Mouse (Mus musculus): Measurements from ENCODE around the gene Efhb. TPM values are rescaled to one million over a fixed set of nuclear protein-coding genes. Genes with fewer than 3 reads are reported as not detected.
A peak's percentile ranks its signal among the peaks of the same experiment; 100 is the strongest.

Efhb gene
- polyA plus RNA-seq, 1 experiment from 2014 or later, result 0.11 TPM

GRCm38 (mm10) chr17:53480433-53480832 is 17.3 kb upstream of the Efhb start:
- no peaks in the 10 kb centered on the region for H3K27me3 ChIP-seq (ENCODE audit: insufficient read depth, low read length)
- DNase-seq, result no peak
- no peak for ATAC-seq
- H3K4me1 ChIP-seq (ENCODE audit: insufficient read depth), result peaks cover 23% of the 10 kb centered on the region
- peak overlapping the region; percentile 88 for H3K4me2 ChIP-seq (ENCODE audit: low read depth, low read length)
- peaks cover 13% of the 10 kb centered on the region for H3K36me3 ChIP-seq (replicated peaks; ENCODE audit: insufficient read depth, low read length)
- H3K9ac ChIP-seq (replicated peaks), result peak overlapping the region; percentile 98
- peak overlapping the region; percentile 100 for H3K4me3 ChIP-seq (ENCODE audit: low read depth, low read length)
- no peaks in the 10 kb centered on the region for H3K9me3 ChIP-seq (ENCODE audit: low read length)
- peak overlapping the region; percentile 100; the same call in 1 of the 2 replicates for H3K27ac ChIP-seq (ENCODE audit: low read depth)
- WGBS (ENCODE audit: insufficient replicate concordance), result 49% methylated on average over 7 of the region's 7 CpGs
- no peak for TF ChIP-seq CTCF (IDR thresholded peaks at IDR 0.05; ENCODE audit: low read depth)
- TF ChIP-seq EP300 (IDR thresholded peaks at IDR 0.05; ENCODE audit: low read depth), result no peak

GRCm38 (mm10) chr17:53479604-53480041 is 16.5 kb upstream of the Efhb start:
- Histone ChIP-seq H3K4me1 (ENCODE audit: insufficient read depth) (peaks cover 23% of the 10 kb centered on the region), H3K27me3 (ENCODE audit: insufficient read depth, low read length) (no peaks in the 10 kb centered on the region), H3K4me2 (ENCODE audit: low read depth, low read length) (peak overlapping the region; percentile 88), H3K9ac (replicated peaks) (peak overlapping the region; percentile 98), H3K4me3 (ENCODE audit: low read depth, low read length) (peak overlapping the region; percentile 100), H3K27ac (ENCODE audit: low read depth) (peak overlapping the region; percentile 100), H3K36me3 (replicated peaks; ENCODE audit: insufficient read depth, low read length) (peaks cover 9% of the 10 kb centered on the region), H3K9me3 (ENCODE audit: low read length) (no peaks in the 10 kb centered on the region)
- TF ChIP-seq CTCF (IDR thresholded peaks at IDR 0.05; ENCODE audit: low read depth), result 0 out of 2 replicates have a peak, but pooled peaks have one; percentile 8
- no peak for TF ChIP-seq EP300 (IDR thresholded peaks at IDR 0.05; ENCODE audit: low read depth)
- peak; percentile 43 for ATAC-seq
- under 1% methylated on average over 26 of the region's 33 CpGs for WGBS (ENCODE audit: insufficient replicate concordance)
- DNase-seq, result peak; percentile 68

- WGBS (ENCODE audit: insufficient replicate concordance), result under 1% methylated on average over 58 of the region's 82 CpGs
- peak; percentile 92 for ATAC-seq
These were observed 15.9 kb upstream of the Efhb start, which contains the start of gene Rab5a for GRCm38 (mm10) chr17:53478858-53479603. Gene Rab5a (plus strand): TSS chr17:53479234.

GRCm38 (mm10) chr17:53478066-53478857 is 15.1 kb upstream of the Efhb start:
- Histone ChIP-seq H3K4me2 (ENCODE audit: low read depth, low read length) (peak overlapping the region; percentile 83), H3K27me3 (ENCODE audit: insufficient read depth, low read length) (no peaks in the 10 kb centered on the region), H3K4me3 (ENCODE audit: low read depth, low read length) (peak overlapping the region; percentile 100), H3K9me3 (ENCODE audit: low read length) (no peaks in the 10 kb centered on the region), H3K27ac (ENCODE audit: low read depth) (peak overlapping the region; percentile 100), H3K9ac (replicated peaks) (peak overlapping the region; percentile 98), H3K4me1 (ENCODE audit: insufficient read depth) (peaks cover 23% of the 10 kb centered on the region), H3K36me3 (replicated peaks; ENCODE audit: insufficient read depth, low read length) (no peaks in the 10 kb centered on the region)
- WGBS (ENCODE audit: insufficient replicate concordance), result 9% methylated on average over 15 of the region's 15 CpGs
- TF ChIP-seq CTCF (IDR thresholded peaks at IDR 0.05; ENCODE audit: low read depth) (no peak), EP300 (IDR thresholded peaks at IDR 0.05; ENCODE audit: low read depth) (no peak)
- no peak for DNase-seq
- ATAC-seq, result peak; percentile 24

More at GRCm38 (mm10) chr17:53478858-53479603, 15.9 kb upstream of the Efhb start, which contains the start of gene Rab5a:
- H3K27ac ChIP-seq (ENCODE audit: low read depth), result peak within 1 kb of the TSS; percentile 100
- peaks cover 23% of the 10 kb centered on the region for H3K4me1 ChIP-seq (ENCODE audit: insufficient read depth)
- peak within 1 kb of the TSS; percentile 100 for H3K4me3 ChIP-seq (ENCODE audit: low read depth, low read length)
- H3K9ac ChIP-seq (replicated peaks), result peak within 1 kb of the TSS; percentile 98
- H3K36me3 ChIP-seq (replicated peaks; ENCODE audit: insufficient read depth, low read length), result 0 out of 2 replicates have a peak, but pooled peaks cover 3% of the 10 kb centered on the region
- peak within 1 kb of the TSS; percentile 88 for H3K4me2 ChIP-seq (ENCODE audit: low read depth, low read length)
- no peaks in the 10 kb centered on the region for H3K27me3 ChIP-seq (ENCODE audit: insufficient read depth, low read length)
- H3K9me3 ChIP-seq (ENCODE audit: low read length), result no peaks in the 10 kb centered on the region
- TF ChIP-seq CTCF (IDR thresholded peaks at IDR 0.05; ENCODE audit: low read depth), result peak; percentile 34; the same call in 1 of the 2 replicates
- TF ChIP-seq EP300 (IDR thresholded peaks at IDR 0.05; ENCODE audit: low read depth), result no peak
- peak; percentile 99 for DNase-seq

- TF ChIP-seq EP300 (IDR thresholded peaks at IDR 0.05; ENCODE audit: low read depth) (no peak), CTCF (IDR thresholded peaks at IDR 0.05; ENCODE audit: low read depth) (no peak)
- no peaks in the 10 kb centered on the region for H3K36me3 ChIP-seq (replicated peaks; ENCODE audit: insufficient read depth, low read length)
- DNase-seq, result no peak
- H3K9me3 ChIP-seq (ENCODE audit: low read length), result no peaks in the 10 kb centered on the region
- H3K4me3 ChIP-seq (ENCODE audit: low read depth, low read length), result no peak overlapping the region
- no peak for ATAC-seq
- H3K4me1 ChIP-seq (ENCODE audit: insufficient read depth), result no peaks in the 10 kb centered on the region
- no peaks in the 10 kb centered on the region for H3K27me3 ChIP-seq (ENCODE audit: insufficient read depth, low read length)
- no peak overlapping the region for H3K9ac ChIP-seq (replicated peaks)
- H3K4me2 ChIP-seq (ENCODE audit: low read depth, low read length), result no peak overlapping the region
- H3K27ac ChIP-seq (ENCODE audit: low read depth), result no peak overlapping the region
These were observed 5.6 kb upstream of the Efhb start for GRCm38 (mm10) chr17:53468697-53469096.

GRCm38 (mm10) chr17:53465569-53465968 is 2.4 kb upstream of the Efhb start:
- Histone ChIP-seq H3K9me3 (ENCODE audit: low read length) (no peaks in the 10 kb centered on the region), H3K36me3 (replicated peaks; ENCODE audit: insufficient read depth, low read length) (no peaks in the 10 kb centered on the region), H3K27me3 (ENCODE audit: insufficient read depth, low read length) (no peaks in the 10 kb centered on the region), H3K4me2 (ENCODE audit: low read depth, low read length) (no peak overlapping the region), H3K9ac (replicated peaks) (no peak overlapping the region), H3K27ac (ENCODE audit: low read depth) (no peak overlapping the region), H3K4me1 (ENCODE audit: insufficient read depth) (no peaks in the 10 kb centered on the region), H3K4me3 (ENCODE audit: low read depth, low read length) (no peak overlapping the region)
- 0 out of 2 replicates have a peak, but pooled peaks have one; percentile 27 for ATAC-seq
- no peak for TF ChIP-seq EP300 (IDR thresholded peaks at IDR 0.05; ENCODE audit: low read depth)
- TF ChIP-seq CTCF (IDR thresholded peaks at IDR 0.05; ENCODE audit: low read depth), result peak; percentile 65
- WGBS (ENCODE audit: insufficient replicate concordance), result 51% methylated on average over 4 of the region's 4 CpGs
- peak; percentile 25 for DNase-seq
